Mouse (Mus musculus) forebrain, embryonic 10.5 days (tissue): ENCODE data around the gene Pik3ca. TPM values are rescaled to one million over a fixed set of nuclear protein-coding genes. Genes with fewer than 3 reads are reported as not detected.

Experiments used
- DNase-seq: peaks from one replicate; pipeline ENCODE4 v3.0.0-alpha.2; 2017; ENCODE audit warnings: low spot score; ENCODE audit errors: extremely low spot score
- H3K27ac ChIP-seq: fragments of 300-500 bp; sonication (generic); 2 replicates; pipeline ENCODE4 v1.5.1; 2016; ENCODE audit warnings: mild to moderate bottlenecking
- H3K27me3 ChIP-seq: fragments of 300-500 bp; sonication (generic); 2 replicates; pipeline ENCODE4 v1.6.1; 2016; ENCODE audit warnings: mild to moderate bottlenecking; ENCODE audit not compliant: poor library complexity, severe bottlenecking
- H3K36me3 ChIP-seq: fragments of 300-500 bp; sonication (generic); replicated peaks from 2 replicates; pipeline ENCODE4 v1.6.1; 2016; ENCODE audit warnings: mild to moderate bottlenecking, moderate library complexity
- H3K4me1 ChIP-seq: fragments of 300-500 bp; sonication (generic); 2 replicates; pipeline ENCODE4 v1.6.1; 2016
- H3K4me3 ChIP-seq: fragments of 300-500 bp; sonication (generic); 2 replicates; pipeline ENCODE4 v1.5.1; 2016; ENCODE audit warnings: mild to moderate bottlenecking, moderate library complexity
- H3K9me3 ChIP-seq: fragments of 300-500 bp; sonication (generic); 2 replicates; pipeline ENCODE4 v1.6.1; 2016; ENCODE audit warnings: mild to moderate bottlenecking, moderate library complexity
- WGBS: fragments of 180-500 bp; shearing (Covaris S2); methylation state at CpG from one replicate; pipeline ENCODE4 v1.1.7; 2016; 5-methylcytosine and 5-hydroxymethylcytosine counted together
- polyA plus RNA-seq: library from polyadenylated mRNA; unstranded; fragments of >200 nt; fragmentation: Nextera tagmentation; extraction: Ambion mirVana; gene quantifications from 2 replicates; pipeline ENCODE4 v1.2.1, GENCODE M21; 2016

Gene Pik3ca
- polyA plus RNA-seq, 1 experiment from 2014 or later = 8.0 TPM

- H3K4me3 ChIP-seq = no peak overlapping the region
- H3K36me3 ChIP-seq = peaks cover 4% of the 10 kb centered on the region
- H3K9me3 ChIP-seq = no peaks in the 10 kb centered on the region
- DNase-seq = no peak
- H3K27me3 ChIP-seq = no peaks in the 10 kb centered on the region
- 88% methylated on average over 2 of the region's 2 CpGs for WGBS
- H3K27ac ChIP-seq = no peak overlapping the region
- no peaks in the 10 kb centered on the region for H3K4me1 ChIP-seq
Observed at GRCm38 (mm10) chr3:32430394-32430793, 32.9 kb downstream of the Pik3ca start.

- WGBS = 87% methylated on average over 2 of the region's 2 CpGs
- Histone ChIP-seq H3K9me3 (no peaks in the 10 kb centered on the region), H3K36me3 (peaks cover 21% of the 10 kb centered on the region), H3K4me3 (no peak overlapping the region), H3K27me3 (no peaks in the 10 kb centered on the region), H3K4me1 (no peaks in the 10 kb centered on the region), H3K27ac (no peak overlapping the region)
- no peak for DNase-seq
Observed at GRCm38 (mm10) chr3:32434016-32434415, 36.5 kb downstream of the Pik3ca start.

GRCm38 (mm10) chr3:32436101-32436500, 38.6 kb downstream of the Pik3ca start:
- peaks cover 42% of the 10 kb centered on the region for H3K36me3 ChIP-seq
- 91% methylated on average over 11 of the region's 11 CpGs for WGBS
- no peaks in the 10 kb centered on the region for H3K27me3 ChIP-seq
- H3K27ac ChIP-seq = no peak overlapping the region
- H3K4me3 ChIP-seq = no peak overlapping the region
- no peak for DNase-seq
- no peaks in the 10 kb centered on the region for H3K9me3 ChIP-seq
- no peaks in the 10 kb centered on the region for H3K4me1 ChIP-seq

GRCm38 (mm10) chr3:32437297-32437696, 39.8 kb downstream of the Pik3ca start:
- 94% methylated on average over 6 of the region's 6 CpGs for WGBS
- no peaks in the 10 kb centered on the region for H3K27me3 ChIP-seq

GRCm38 (mm10) chr3:32437820-32438219, 40.3 kb downstream of the Pik3ca start:
- WGBS = 93% methylated on average over 6 of the region's 6 CpGs

More at GRCm38 (mm10) chr3:32437297-32437696, 39.8 kb downstream of the Pik3ca start:
- DNase-seq = no peak
- Histone ChIP-seq H3K36me3 (peaks cover 52% of the 10 kb centered on the region), H3K27ac (no peak overlapping the region), H3K4me3 (no peak overlapping the region), H3K4me1 (no peaks in the 10 kb centered on the region), H3K9me3 (no peaks in the 10 kb centered on the region)

GRCm38 (mm10) chr3:32438716-32439115, 41.2 kb downstream of the Pik3ca start:
- Histone ChIP-seq H3K27ac (no peak overlapping the region), H3K4me3 (no peak overlapping the region), H3K36me3 (peaks cover 64% of the 10 kb centered on the region), H3K4me1 (no peaks in the 10 kb centered on the region), H3K27me3 (no peaks in the 10 kb centered on the region), H3K9me3 (no peaks in the 10 kb centered on the region)
- 79% methylated on average over 4 of the region's 4 CpGs for WGBS
- no peak for DNase-seq

More at GRCm38 (mm10) chr3:32437820-32438219, 40.3 kb downstream of the Pik3ca start:
- DNase-seq = no peak
- Histone ChIP-seq H3K4me3 (no peak overlapping the region), H3K27ac (no peak overlapping the region), H3K9me3 (no peaks in the 10 kb centered on the region), H3K4me1 (no peaks in the 10 kb centered on the region), H3K27me3 (no peaks in the 10 kb centered on the region), H3K36me3 (peaks cover 57% of the 10 kb centered on the region)

- no peak for DNase-seq
- H3K4me1 ChIP-seq = no peaks in the 10 kb centered on the region
- no peaks in the 10 kb centered on the region for H3K9me3 ChIP-seq
- peaks cover 89% of the 10 kb centered on the region for H3K36me3 ChIP-seq
- no peak overlapping the region for H3K4me3 ChIP-seq
- no peaks in the 10 kb centered on the region for H3K27me3 ChIP-seq
- H3K27ac ChIP-seq = no peak overlapping the region
Observed at GRCm38 (mm10) chr3:32441710-32442109, 44.2 kb downstream of the Pik3ca start.

GRCm38 (mm10) chr3:32454329-32455021, 57.0 kb downstream of the Pik3ca start:
- no peak for DNase-seq
- H3K4me3 ChIP-seq = no peak overlapping the region
- no peaks in the 10 kb centered on the region for H3K4me1 ChIP-seq
- no peak overlapping the region for H3K27ac ChIP-seq
- WGBS = 88% methylated on average over 11 of the region's 11 CpGs
- H3K36me3 ChIP-seq = peaks cover 89% of the 10 kb centered on the region
- no peaks in the 10 kb centered on the region for H3K27me3 ChIP-seq
- H3K9me3 ChIP-seq = no peaks in the 10 kb centered on the region

- H3K4me3 ChIP-seq = no peak overlapping the region
- H3K4me1 ChIP-seq = no peaks in the 10 kb centered on the region
- peaks cover 84% of the 10 kb centered on the region for H3K36me3 ChIP-seq
- WGBS = 69% methylated on average over 4 of the region's 4 CpGs
- no peak for DNase-seq
- no peak overlapping the region for H3K27ac ChIP-seq
- H3K27me3 ChIP-seq = no peaks in the 10 kb centered on the region
- no peaks in the 10 kb centered on the region for H3K9me3 ChIP-seq
Observed at GRCm38 (mm10) chr3:32459777-32460176, 62.3 kb downstream of the Pik3ca start.

GRCm38 (mm10) chr3:32467321-32467720, 69.8 kb downstream of the Pik3ca start:
- WGBS = 92% methylated on average over 4 of the region's 4 CpGs
- Histone ChIP-seq H3K27ac (no peak overlapping the region), H3K9me3 (no peaks in the 10 kb centered on the region), H3K4me1 (no peaks in the 10 kb centered on the region), H3K36me3 (peaks cover 15% of the 10 kb centered on the region), H3K4me3 (no peak overlapping the region), H3K27me3 (no peaks in the 10 kb centered on the region)
- peak; percentile 6 for DNase-seq

- no peaks in the 10 kb centered on the region for H3K27me3 ChIP-seq
- H3K27ac ChIP-seq = no peak overlapping the region
- H3K4me3 ChIP-seq = no peak overlapping the region
- 78% methylated on average over 4 of the region's 4 CpGs for WGBS
- no peaks in the 10 kb centered on the region for H3K4me1 ChIP-seq
- H3K9me3 ChIP-seq = no peaks in the 10 kb centered on the region
- peaks cover 4% of the 10 kb centered on the region for H3K36me3 ChIP-seq
- DNase-seq = no peak
Observed at GRCm38 (mm10) chr3:32468411-32468810, 70.9 kb downstream of the Pik3ca start.

- H3K4me1 ChIP-seq = no peaks in the 10 kb centered on the region
- H3K27me3 ChIP-seq = no peaks in the 10 kb centered on the region
- peak; percentile 4 for DNase-seq
- H3K9me3 ChIP-seq = no peaks in the 10 kb centered on the region
- no peaks in the 10 kb centered on the region for H3K36me3 ChIP-seq
- 81% methylated on average over 7 of the region's 7 CpGs for WGBS
- no peak overlapping the region for H3K27ac ChIP-seq
- no peak overlapping the region for H3K4me3 ChIP-seq
Observed at GRCm38 (mm10) chr3:32470449-32470848, 73.0 kb downstream of the Pik3ca start.

GRCm38 (mm10) chr3:32471098-32471497, 73.6 kb downstream of the Pik3ca start:
- peak; percentile 0 for DNase-seq
- Histone ChIP-seq H3K9me3 (no peaks in the 10 kb centered on the region), H3K4me1 (no peaks in the 10 kb centered on the region), H3K4me3 (no peak overlapping the region), H3K27ac (no peak overlapping the region), H3K36me3 (no peaks in the 10 kb centered on the region), H3K27me3 (no peaks in the 10 kb centered on the region)
- 89% methylated on average over 6 of the region's 6 CpGs for WGBS
